Mouse (Mus musculus) erythroblast, embryonic 14.5 days (primary cell): ENCODE results near the gene BC048562.

Experiments
- GATA1 ChIP-seq: IDR thresholded peaks from 2 replicates; pipeline ENCODE4 v1.6.1; 2012; ENCODE audit warnings: low read length, inconsistent platforms, mixed read lengths
- TAL1 ChIP-seq: IDR thresholded peaks from 3 replicates; pipeline ENCODE4 v1.6.1; 2012; ENCODE audit warnings: low read length, inconsistent platforms, mixed read lengths

GRCm38 (mm10) chr9:108469430-108469829, 33.1 kb downstream of the BC048562 start:
- TF ChIP-seq GATA1 (no peak), TAL1 (no peak)
